Mouse (Mus musculus): ENCODE measurements at regions not wholly inside any gene's neighbourhood (a gene's known extent, or its start where the extent isn't known, plus 50 kb on each side); places are given as distances from the start of the nearest gene placed in this dataset.

- DNase-seq (ENCODE audit: low read depth in 3 of 3, low spot score in 3 of 3), result no peak
- H3K4me1 ChIP-seq (replicated peaks; ENCODE audit: control insufficient read depth in 2 of 2, insufficient read depth in 2 of 2, low read length in 1 of 2), result no peaks in the 10 kb centered on the region
Measured at GRCm38 (mm10) chr4:142996406-142996805, 216.4 kb downstream of the Prdm2 start.

GRCm38 (mm10) chr4:142991401-142991800 is 221.4 kb downstream of the Prdm2 start:
- 26% methylated on average over 4 of the region's 4 CpGs for WGBS (ENCODE audit: insufficient replicate concordance)
- ATAC-seq (ENCODE audit: insufficient read depth) (no peak), DNase-seq (ENCODE audit: low read depth in 3 of 3, low spot score in 3 of 3) (no peak)
- Histone ChIP-seq H3K4me2 (ENCODE audit: low read depth) (no peak overlapping the region), H3K4me1 (replicated peaks; ENCODE audit: control insufficient read depth in 2 of 2, insufficient read depth in 2 of 2, low read length in 1 of 2) (no peaks in the 10 kb centered on the region), H3K4me3 (ENCODE audit: insufficient read depth in 1 of 2, low read depth in 2 of 2, low read length in 2 of 2) (no peak overlapping the region), H3K9me3 (ENCODE audit: control insufficient read depth, low read length) (no peaks in the 10 kb centered on the region), H3K27me3 (ENCODE audit: control insufficient read depth, insufficient read depth, low read length) (no peaks in the 10 kb centered on the region), H3K36me3 (replicated peaks; ENCODE audit: control insufficient read depth, insufficient read depth, low read depth) (no peaks in the 10 kb centered on the region), H3K9ac (replicated peaks) (no peak overlapping the region), H3K27ac (no peak overlapping the region)
- no peak for TF ChIP-seq EP300 (IDR thresholded peaks at IDR 0.05; ENCODE audit: low read depth)
- no peak for TF ChIP-seq CTCF (IDR thresholded peaks at IDR 0.05; ENCODE audit: low read depth)

More at GRCm38 (mm10) chr4:142996406-142996805, 216.4 kb downstream of the Prdm2 start:
- TF ChIP-seq CTCF (IDR thresholded peaks at IDR 0.05; ENCODE audit: low read depth) (peak; percentile 16; the same call in 1 of the 2 replicates), EP300 (IDR thresholded peaks at IDR 0.05; ENCODE audit: low read depth) (no peak)
- Histone ChIP-seq H3K4me3 (ENCODE audit: insufficient read depth in 1 of 2, low read depth in 2 of 2, low read length in 2 of 2) (no peak overlapping the region), H3K9ac (replicated peaks) (no peak overlapping the region), H3K4me2 (ENCODE audit: low read depth) (no peak overlapping the region), H3K27ac (no peak overlapping the region), H3K9me3 (ENCODE audit: control insufficient read depth, low read length) (no peaks in the 10 kb centered on the region), H3K27me3 (ENCODE audit: control insufficient read depth, insufficient read depth, low read length) (no peaks in the 10 kb centered on the region), H3K36me3 (replicated peaks; ENCODE audit: control insufficient read depth, insufficient read depth, low read depth) (no peaks in the 10 kb centered on the region)
- ATAC-seq (ENCODE audit: insufficient read depth), result no peak
- WGBS (ENCODE audit: insufficient replicate concordance), result 47% methylated on average over 4 of the region's 4 CpGs

- DNase-seq (ENCODE audit: low read depth in 3 of 3, low spot score in 3 of 3) (no peak), ATAC-seq (ENCODE audit: insufficient read depth) (no peak)
- no peak overlapping the region for H3K9ac ChIP-seq (replicated peaks)
- H3K27ac ChIP-seq, result no peak overlapping the region
- WGBS (ENCODE audit: insufficient replicate concordance), result 12% methylated on average over 8 of the region's 8 CpGs
- TF ChIP-seq EP300 (IDR thresholded peaks at IDR 0.05; ENCODE audit: low read depth) (no peak), CTCF (IDR thresholded peaks at IDR 0.05; ENCODE audit: low read depth) (no peak)
- no peaks in the 10 kb centered on the region for H3K36me3 ChIP-seq (replicated peaks; ENCODE audit: control insufficient read depth, insufficient read depth, low read depth)
- no peaks in the 10 kb centered on the region for H3K27me3 ChIP-seq (ENCODE audit: control insufficient read depth, insufficient read depth, low read length)
- H3K4me2 ChIP-seq (ENCODE audit: low read depth), result 0 out of 2 replicates have a peak overlapping the region, but pooled peaks have one; percentile 6
- H3K4me3 ChIP-seq (ENCODE audit: insufficient read depth in 1 of 2, low read depth in 2 of 2, low read length in 2 of 2), result no peak overlapping the region
- H3K4me1 ChIP-seq (replicated peaks; ENCODE audit: control insufficient read depth in 2 of 2, insufficient read depth in 2 of 2, low read length in 1 of 2), result no peaks in the 10 kb centered on the region
- no peaks in the 10 kb centered on the region for H3K9me3 ChIP-seq (ENCODE audit: control insufficient read depth, low read length)
Measured at GRCm38 (mm10) chr4:142989175-142989574, 223.6 kb downstream of the Prdm2 start.

- Histone ChIP-seq H3K9me3 (ENCODE audit: control insufficient read depth, low read length) (no peaks in the 10 kb centered on the region), H3K27ac (no peak overlapping the region), H3K4me2 (ENCODE audit: low read depth) (no peak overlapping the region), H3K4me3 (ENCODE audit: insufficient read depth in 1 of 2, low read depth in 2 of 2, low read length in 2 of 2) (no peak overlapping the region), H3K4me1 (replicated peaks; ENCODE audit: control insufficient read depth in 2 of 2, insufficient read depth in 2 of 2, low read length in 1 of 2) (no peaks in the 10 kb centered on the region), H3K27me3 (ENCODE audit: control insufficient read depth, insufficient read depth, low read length) (no peaks in the 10 kb centered on the region), H3K36me3 (replicated peaks; ENCODE audit: control insufficient read depth, insufficient read depth, low read depth) (no peaks in the 10 kb centered on the region), H3K9ac (replicated peaks) (no peak overlapping the region)
- ATAC-seq (ENCODE audit: insufficient read depth) (no peak), DNase-seq (ENCODE audit: low read depth in 3 of 3, low spot score in 3 of 3) (no peak)
- TF ChIP-seq CTCF (IDR thresholded peaks at IDR 0.05; ENCODE audit: low read depth) (no peak), EP300 (IDR thresholded peaks at IDR 0.05; ENCODE audit: low read depth) (no peak)
- WGBS (ENCODE audit: insufficient replicate concordance), result 50% methylated on average over 6 of the region's 6 CpGs
Measured at GRCm38 (mm10) chr4:142983295-142983624, 229.5 kb downstream of the Prdm2 start.

GRCm38 (mm10) chr4:142982585-142983294 is 230.1 kb downstream of the Prdm2 start:
- H3K27me3 ChIP-seq (ENCODE audit: control insufficient read depth, insufficient read depth, low read length), result no peaks in the 10 kb centered on the region
- no peaks in the 10 kb centered on the region for H3K9me3 ChIP-seq (ENCODE audit: control insufficient read depth, low read length)
- H3K36me3 ChIP-seq (replicated peaks; ENCODE audit: control insufficient read depth, insufficient read depth, low read depth), result no peaks in the 10 kb centered on the region
- H3K4me1 ChIP-seq (replicated peaks; ENCODE audit: control insufficient read depth in 2 of 2, insufficient read depth in 2 of 2, low read length in 1 of 2), result no peaks in the 10 kb centered on the region
- TF ChIP-seq EP300 (IDR thresholded peaks at IDR 0.05; ENCODE audit: low read depth) (no peak), CTCF (IDR thresholded peaks at IDR 0.05; ENCODE audit: low read depth) (no peak)
- H3K27ac ChIP-seq, result no peak overlapping the region
- H3K4me3 ChIP-seq (ENCODE audit: insufficient read depth in 1 of 2, low read depth in 2 of 2, low read length in 2 of 2), result no peak overlapping the region
- H3K9ac ChIP-seq (replicated peaks), result no peak overlapping the region
- ATAC-seq (ENCODE audit: insufficient read depth), result no peak
- no peak for DNase-seq (ENCODE audit: low read depth in 3 of 3, low spot score in 3 of 3)
- H3K4me2 ChIP-seq (ENCODE audit: low read depth), result no peak overlapping the region
- 47% methylated on average over 8 of the region's 8 CpGs for WGBS (ENCODE audit: insufficient replicate concordance)

Measured in liver, embryonic 14.5 days (tissue).